9 mouse cellular contexts compared by ENCODE assay signal in the genomic region with DNA sequence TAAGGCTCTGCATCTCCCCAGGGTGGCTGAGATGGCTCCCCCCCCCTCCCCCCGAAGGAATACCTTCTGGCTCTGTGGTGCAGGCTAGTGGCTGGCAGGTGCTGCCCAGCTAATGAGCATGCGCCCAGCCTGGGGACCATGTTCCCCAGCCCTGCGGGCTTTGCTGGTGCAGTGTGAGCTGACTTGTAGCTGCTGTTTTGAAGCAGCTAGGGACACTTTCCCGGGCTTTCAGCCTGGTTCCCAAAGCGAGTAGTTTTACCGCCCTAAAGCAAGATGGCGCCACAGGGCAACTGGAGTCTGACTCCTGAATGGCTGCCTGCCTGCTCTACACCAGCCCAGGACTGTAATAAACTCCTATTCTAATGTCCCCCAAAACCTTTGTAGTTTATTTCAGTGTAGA.
DNase-seq lines count a peak whose midpoint lies in the region; ATAC-seq and TF ChIP-seq lines count a peak whose summit lies in the region.
"Had no signal": no experiment of that assay in that cellular context is flagged by ENCODE, and none has a peak within 500 bp of the region (broad histone marks: within the 10 kb centered on the region; RNA-seq: fewer than 3 reads in every experiment).

No protein-coding gene starts in this region.

- H3K4me3 ChIP-seq in liver, embryonic 12.5 days: no peak overlapping the region
- H3K4me3 ChIP-seq in liver, postnatal 0 days (ENCODE audit: low read depth, low read length): no peak overlapping the region
- H3K4me3 ChIP-seq: limb, embryonic 12.5 days had no signal

- no peaks in the 10 kb centered on the region for H3K36me3 ChIP-seq in liver, embryonic 12.5 days
- no peaks in the 10 kb centered on the region for H3K36me3 ChIP-seq in liver, postnatal 0 days (replicated peaks; ENCODE audit: insufficient read depth, low read length)
- H3K36me3 ChIP-seq: limb, embryonic 12.5 days had no signal

- H3K4me1 ChIP-seq in liver, embryonic 12.5 days: no peaks in the 10 kb centered on the region
- H3K4me1 ChIP-seq in liver, postnatal 0 days (ENCODE audit: insufficient read depth): no peaks in the 10 kb centered on the region

- H3K27me3 ChIP-seq in liver, embryonic 12.5 days (replicated peaks): no peaks in the 10 kb centered on the region
- H3K27me3 ChIP-seq in liver, postnatal 0 days (ENCODE audit: insufficient read depth, low read length): no peaks in the 10 kb centered on the region
- H3K27me3 ChIP-seq: limb, embryonic 12.5 days had no signal

- no peak for ATAC-seq in liver, embryonic 12.5 days
- ATAC-seq in liver, postnatal 0 days: no peak

- H3K9me3 ChIP-seq in liver, embryonic 12.5 days (replicated peaks): no peaks in the 10 kb centered on the region
- no peaks in the 10 kb centered on the region for H3K9me3 ChIP-seq in liver, postnatal 0 days (ENCODE audit: low read length)
- H3K9me3 ChIP-seq: limb, embryonic 12.5 days had no signal

- WGBS in liver, embryonic 12.5 days (ENCODE audit: insufficient replicate concordance): 37% methylated on average over 7 of the region's 7 CpGs
- WGBS in liver, postnatal 0 days (ENCODE audit: insufficient replicate concordance): 23% methylated on average over 7 of the region's 7 CpGs

- no peak overlapping the region for H3K9ac ChIP-seq in liver, embryonic 12.5 days
- H3K9ac ChIP-seq in liver, postnatal 0 days (replicated peaks): no peak overlapping the region
- H3K9ac ChIP-seq: limb, embryonic 12.5 days had no signal

- TF ChIP-seq EP300 in liver, postnatal 0 days (IDR thresholded peaks at IDR 0.05; ENCODE audit: low read depth): no peak

- no peak overlapping the region for H3K27ac ChIP-seq in liver, embryonic 12.5 days
- no peak overlapping the region for H3K27ac ChIP-seq in liver, postnatal 0 days (ENCODE audit: low read depth)
- H3K27ac ChIP-seq: limb, embryonic 12.5 days had no signal

- peak; percentile 27 for DNase-seq in liver
- DNase-seq in cerebellum, adult 9-11 months: peak; percentile 44
- DNase-seq in frontal cortex, adult 2 months (ENCODE audit: extremely low spot score in 1 of 2, low spot score in 1 of 2): peak; percentile 44 to 82
- DNase-seq in kidney, adult 9 months: peak; percentile 58
- DNase-seq in liver, postnatal 0 days: peak; percentile 33
- DNase-seq in retina, postnatal 1 day: peak; percentile 67
- no peak for DNase-seq in spleen, postnatal 14 days (ENCODE audit: low spot score in 2 of 2)

- no peak overlapping the region for H3K4me2 ChIP-seq in liver, embryonic 12.5 days
- H3K4me2 ChIP-seq in liver, postnatal 0 days (ENCODE audit: low read depth, low read length): no peak overlapping the region
- H3K4me2 ChIP-seq: limb, embryonic 12.5 days had no signal

- TF ChIP-seq CTCF in liver, postnatal 0 days (IDR thresholded peaks at IDR 0.05; ENCODE audit: low read depth): peak; percentile 55

Comparison
In these comparisons a context has a peak if more than half of its experiments do, and no peak if none do; other contexts are left out.
1. DNase-seq: peak in liver (single experiment), cerebellum, adult 9-11 months (single experiment), frontal cortex, adult 2 months (2 of 2), kidney, adult 9 months (single experiment), liver, postnatal 0 days (single experiment) and retina, postnatal 1 day (single experiment); none in spleen, postnatal 14 days (0 of 2).